Mouse (Mus musculus) erythroblast, embryonic 14.5 days (primary cell): ENCODE results near the gene Unk.

Source experiments
- GATA1 ChIP-seq: IDR thresholded peaks from 2 replicates; pipeline ENCODE4 v1.6.1; 2012; ENCODE audit warnings: low read length, inconsistent platforms, mixed read lengths
- TAL1 ChIP-seq: IDR thresholded peaks from 3 replicates; pipeline ENCODE4 v1.6.1; 2012; ENCODE audit warnings: low read length, inconsistent platforms, mixed read lengths

- TF ChIP-seq GATA1 (no peak), TAL1 (no peak)
Observed at GRCm38 (mm10) chr11:116050196-116050595, 20.1 kb downstream of the Unk start.
